Mouse (Mus musculus): ENCODE data around the gene Vangl2. TPM values are rescaled to one million over a fixed set of nuclear protein-coding genes. Genes with fewer than 3 reads are reported as not detected.

Vangl2 gene
- polyA plus RNA-seq, 1 experiment from 2014 or later = 0.78 TPM

DNA sequence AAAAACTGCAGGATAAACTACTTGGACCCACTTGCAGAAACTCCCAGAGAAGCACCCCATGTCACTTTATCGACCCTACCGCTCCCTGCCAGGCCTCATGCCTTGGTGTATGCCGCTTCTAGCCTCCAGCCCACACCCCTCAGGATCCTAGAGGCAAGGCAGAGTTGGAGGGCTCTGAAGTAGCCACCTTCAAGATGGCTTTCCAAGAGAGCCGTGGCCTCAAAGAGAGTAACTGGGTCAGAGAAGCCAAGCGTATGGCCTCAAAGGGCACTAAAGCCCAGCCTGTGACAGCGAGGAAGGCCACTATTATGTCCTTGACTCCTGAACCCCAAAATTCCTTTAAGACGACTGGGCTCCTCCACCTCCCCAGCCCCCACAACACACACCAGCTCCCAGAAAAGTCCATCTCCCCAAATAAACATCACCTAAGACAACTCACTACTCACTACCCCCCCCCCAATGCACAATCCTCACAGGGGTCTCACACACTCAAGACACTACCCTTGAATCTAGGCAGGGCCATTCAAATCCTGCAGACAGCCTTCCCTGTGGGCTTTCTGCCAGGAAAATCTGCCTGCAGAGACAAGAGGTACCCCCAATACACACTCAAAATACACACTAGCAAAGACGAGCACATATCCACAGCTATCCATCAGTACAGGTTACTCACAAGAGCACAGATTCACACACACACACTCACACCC is 2.9 kb downstream of the Vangl2 start:
- Histone ChIP-seq H3K9ac (replicated peaks) (no peak overlapping the region), H3K4me2 (ENCODE audit: low read depth, low read length) (no peak overlapping the region), H3K36me3 (replicated peaks; ENCODE audit: insufficient read depth, low read length) (no peaks in the 10 kb centered on the region), H3K9me3 (ENCODE audit: low read length) (no peaks in the 10 kb centered on the region), H3K4me1 (ENCODE audit: insufficient read depth) (peaks cover 7% of the 10 kb centered on the region), H3K27me3 (ENCODE audit: insufficient read depth, low read length) (no peaks in the 10 kb centered on the region), H3K27ac (ENCODE audit: low read depth) (no peak overlapping the region), H3K4me3 (ENCODE audit: low read depth, low read length) (no peak overlapping the region)
- no peak for TF ChIP-seq CTCF (IDR thresholded peaks at IDR 0.05; ENCODE audit: low read depth)
- TF ChIP-seq EP300 (IDR thresholded peaks at IDR 0.05; ENCODE audit: low read depth) = no peak
- DNase-seq (no peak), ATAC-seq (no peak)
- 68% methylated on average over 8 of the region's 8 CpGs for WGBS (ENCODE audit: insufficient replicate concordance)

DNA sequence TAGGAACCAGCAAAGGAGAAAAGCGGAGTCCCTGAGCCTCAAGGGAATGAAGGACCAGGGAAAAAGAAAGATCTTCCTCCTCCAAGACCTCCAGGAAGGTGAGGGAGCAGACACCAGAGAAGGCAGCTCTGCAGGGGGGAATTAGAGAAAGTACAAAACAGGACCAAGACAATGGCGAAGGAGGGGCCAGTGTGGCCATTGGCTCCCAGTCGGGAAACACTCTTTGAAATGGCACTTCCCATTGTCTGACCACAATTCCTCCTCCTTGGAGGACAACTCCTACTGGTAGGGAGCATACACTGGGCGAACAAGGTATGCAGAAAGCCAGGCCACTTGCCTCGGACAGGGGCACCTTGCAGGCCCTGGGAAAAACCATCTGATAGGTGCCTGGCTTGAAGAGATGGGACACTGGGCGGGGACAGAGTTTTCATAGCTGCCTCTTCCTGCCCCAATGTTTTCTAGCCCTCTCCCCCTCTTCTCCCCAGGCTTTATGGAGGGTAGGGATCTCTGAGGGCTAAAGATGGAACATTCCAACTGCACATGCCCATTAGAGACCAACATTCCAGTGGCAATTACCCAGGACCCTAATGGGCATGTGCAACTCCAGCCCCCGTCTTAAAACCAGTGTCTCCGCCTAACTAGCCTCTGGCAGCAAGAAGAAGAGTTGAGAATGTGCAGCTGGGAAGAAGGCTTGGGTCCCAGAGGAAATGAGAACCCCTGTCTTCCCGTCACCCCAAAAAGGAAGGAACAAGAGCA is 3.9 kb downstream of the Vangl2 start:
- H3K36me3 ChIP-seq (replicated peaks; ENCODE audit: insufficient read depth, low read length) = no peaks in the 10 kb centered on the region
- H3K4me3 ChIP-seq (ENCODE audit: low read depth, low read length) = no peak overlapping the region
- no peak overlapping the region for H3K9ac ChIP-seq (replicated peaks)
- ATAC-seq (no peak), DNase-seq (no peak)
- H3K27me3 ChIP-seq (ENCODE audit: insufficient read depth, low read length) = no peaks in the 10 kb centered on the region
- TF ChIP-seq EP300 (IDR thresholded peaks at IDR 0.05; ENCODE audit: low read depth) (no peak), CTCF (IDR thresholded peaks at IDR 0.05; ENCODE audit: low read depth) (no peak)
- H3K27ac ChIP-seq (ENCODE audit: low read depth) = no peak overlapping the region
- H3K4me2 ChIP-seq (ENCODE audit: low read depth, low read length) = no peak overlapping the region
- no peaks in the 10 kb centered on the region for H3K9me3 ChIP-seq (ENCODE audit: low read length)
- WGBS (ENCODE audit: insufficient replicate concordance) = 64% methylated on average over 9 of the region's 9 CpGs
- peaks cover 7% of the 10 kb centered on the region for H3K4me1 ChIP-seq (ENCODE audit: insufficient read depth)

DNA sequence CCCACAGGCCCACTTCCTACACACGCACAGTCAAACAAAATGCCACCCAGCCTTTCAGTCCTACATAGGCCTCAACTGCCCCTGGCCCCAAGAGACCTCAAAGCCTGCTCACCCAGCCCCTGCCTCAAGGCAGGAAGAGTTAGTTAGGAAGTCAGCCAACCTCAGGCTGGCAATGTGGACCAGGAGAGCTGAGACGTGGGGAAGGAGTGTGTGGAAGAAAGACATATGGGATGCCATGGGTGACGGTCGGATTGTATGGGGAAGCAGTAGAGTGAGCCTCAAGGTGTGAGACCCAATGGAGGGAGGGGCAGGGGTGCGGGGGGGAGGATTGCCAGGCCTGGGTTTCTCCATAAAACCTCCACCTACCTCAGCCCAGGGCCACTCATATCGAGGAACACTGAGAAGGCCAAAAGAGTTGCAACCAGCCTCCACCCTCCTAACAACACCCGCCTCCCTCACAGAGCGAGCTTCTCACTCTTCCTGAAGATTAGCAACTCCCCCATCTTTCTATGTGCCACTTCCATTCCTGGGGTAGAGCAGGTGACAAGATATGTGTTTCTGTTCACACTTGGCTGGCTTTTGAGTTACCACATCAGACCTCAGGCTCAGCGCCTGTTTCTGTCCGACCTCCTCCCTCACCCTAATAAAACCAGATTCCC is 8.3 kb downstream of the Vangl2 start:
- ATAC-seq (no peak), DNase-seq (no peak)
- no peaks in the 10 kb centered on the region for H3K9me3 ChIP-seq (ENCODE audit: low read length)
- 76% methylated on average over 10 of the region's 10 CpGs for WGBS (ENCODE audit: insufficient replicate concordance)
- H3K4me3 ChIP-seq (ENCODE audit: low read depth, low read length) = no peak overlapping the region
- H3K4me1 ChIP-seq (ENCODE audit: insufficient read depth) = no peaks in the 10 kb centered on the region
- no peaks in the 10 kb centered on the region for H3K36me3 ChIP-seq (replicated peaks; ENCODE audit: insufficient read depth, low read length)
- H3K4me2 ChIP-seq (ENCODE audit: low read depth, low read length) = no peak overlapping the region
- H3K27me3 ChIP-seq (ENCODE audit: insufficient read depth, low read length) = no peaks in the 10 kb centered on the region
- TF ChIP-seq CTCF (IDR thresholded peaks at IDR 0.05; ENCODE audit: low read depth) (no peak), EP300 (IDR thresholded peaks at IDR 0.05; ENCODE audit: low read depth) (no peak)
- H3K9ac ChIP-seq (replicated peaks) = no peak overlapping the region
- H3K27ac ChIP-seq (ENCODE audit: low read depth) = no peak overlapping the region

DNA sequence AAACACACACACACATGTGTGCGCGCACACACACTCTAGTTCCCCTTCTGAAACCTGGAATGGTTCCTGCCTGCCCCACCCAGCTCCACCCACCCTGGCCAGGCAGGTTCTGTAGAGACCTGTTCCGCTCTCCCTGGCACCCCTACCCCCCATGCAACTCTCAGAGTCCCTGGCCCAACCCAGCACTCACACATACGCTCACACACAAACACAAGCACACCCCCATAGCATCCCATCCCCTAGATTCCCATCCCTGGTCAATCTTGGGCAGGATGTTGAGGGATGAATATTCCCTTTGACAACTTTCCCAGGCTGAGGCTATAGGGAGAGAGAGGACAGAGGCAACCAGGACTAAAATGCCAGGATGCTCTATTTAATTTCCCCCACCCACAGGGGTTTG is 8.9 kb downstream of the Vangl2 start:
- DNase-seq (no peak), ATAC-seq (no peak)
- Histone ChIP-seq H3K4me1 (ENCODE audit: insufficient read depth) (no peaks in the 10 kb centered on the region), H3K4me2 (ENCODE audit: low read depth, low read length) (no peak overlapping the region), H3K27me3 (ENCODE audit: insufficient read depth, low read length) (no peaks in the 10 kb centered on the region), H3K4me3 (ENCODE audit: low read depth, low read length) (no peak overlapping the region), H3K9me3 (ENCODE audit: low read length) (no peaks in the 10 kb centered on the region), H3K9ac (replicated peaks) (no peak overlapping the region), H3K36me3 (replicated peaks; ENCODE audit: insufficient read depth, low read length) (no peaks in the 10 kb centered on the region), H3K27ac (ENCODE audit: low read depth) (no peak overlapping the region)
- TF ChIP-seq CTCF (IDR thresholded peaks at IDR 0.05; ENCODE audit: low read depth) (no peak), EP300 (IDR thresholded peaks at IDR 0.05; ENCODE audit: low read depth) (no peak)
- WGBS (ENCODE audit: insufficient replicate concordance) = 93% methylated on average over 4 of the region's 4 CpGs

DNA sequence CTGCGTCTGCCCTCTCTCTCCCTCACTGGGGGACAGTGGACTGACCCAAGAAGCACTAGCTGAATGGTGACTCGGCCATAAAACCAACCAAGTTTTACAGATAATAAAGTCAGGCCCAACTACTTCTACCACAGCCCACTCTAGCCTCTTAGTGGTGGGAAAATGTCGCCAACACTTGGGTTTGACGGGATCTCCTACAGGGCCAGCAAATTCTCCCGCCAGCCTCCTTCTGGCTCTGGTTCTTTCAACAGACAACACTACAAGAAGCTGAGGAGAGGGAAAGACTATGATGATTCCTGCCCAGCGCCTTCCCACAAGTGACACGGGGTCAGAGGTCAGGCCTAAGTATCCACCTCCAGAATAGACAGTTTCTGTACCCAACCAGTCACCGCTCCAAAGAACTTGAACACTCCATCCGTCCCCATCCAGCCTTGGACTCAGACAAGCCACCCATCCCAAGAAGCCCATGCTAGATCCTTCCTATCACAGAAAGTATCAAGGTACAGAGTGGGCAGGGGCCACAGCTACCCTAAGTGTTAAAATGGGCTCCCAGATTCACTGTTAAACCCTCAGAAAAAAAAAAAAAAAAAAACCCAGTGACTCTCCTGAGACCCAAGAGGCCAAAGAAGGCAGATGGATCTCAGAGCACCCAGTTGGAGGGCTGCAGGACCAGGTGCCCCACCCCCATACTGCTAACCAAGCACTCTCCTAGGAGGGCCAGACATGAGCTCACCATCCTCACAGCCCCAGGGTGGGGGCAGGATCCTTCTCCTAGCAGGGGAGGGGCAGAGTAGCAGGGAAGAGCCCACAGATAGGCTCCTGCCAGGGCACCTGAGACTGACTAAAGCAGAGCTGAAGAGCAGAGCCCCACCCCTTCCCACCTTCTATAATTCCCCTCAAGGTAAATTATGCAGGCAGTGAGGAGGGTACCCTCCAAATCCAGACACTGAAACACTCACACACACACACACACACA is 9.6 kb downstream of the Vangl2 start:
- no peaks in the 10 kb centered on the region for H3K27me3 ChIP-seq (ENCODE audit: insufficient read depth, low read length)
- no peak for ATAC-seq
- 75% methylated on average over 9 of the region's 9 CpGs for WGBS (ENCODE audit: insufficient replicate concordance)
- no peak overlapping the region for H3K27ac ChIP-seq (ENCODE audit: low read depth)
- no peaks in the 10 kb centered on the region for H3K9me3 ChIP-seq (ENCODE audit: low read length)
- H3K9ac ChIP-seq (replicated peaks) = no peak overlapping the region
- TF ChIP-seq EP300 (IDR thresholded peaks at IDR 0.05; ENCODE audit: low read depth) = no peak
- no peak for TF ChIP-seq CTCF (IDR thresholded peaks at IDR 0.05; ENCODE audit: low read depth)
- no peak for DNase-seq
- H3K4me3 ChIP-seq (ENCODE audit: low read depth, low read length) = no peak overlapping the region
- no peaks in the 10 kb centered on the region for H3K4me1 ChIP-seq (ENCODE audit: insufficient read depth)
- no peaks in the 10 kb centered on the region for H3K36me3 ChIP-seq (replicated peaks; ENCODE audit: insufficient read depth, low read length)
- H3K4me2 ChIP-seq (ENCODE audit: low read depth, low read length) = no peak overlapping the region
